Mouse (Mus musculus) embryonic stem cell, embryonic (primary cell): ENCODE data around the gene Osbpl9.

ENCODE experiments used
- CTCF ChIA-PET, 4 experiments: fragments of 300-600 bp in 2 of 4; fragments of 350-600 bp in 2 of 4; sonication (Branson Sonifier 250); formaldehyde crosslinking; loops; one replicate each; lab custom pipeline; 2022; ENCODE audit warnings: inconsistent platforms in 2 of 4; lab: Charles Lee
- POLR2A ChIA-PET, 4 experiments: fragments of 300-600 bp in 2 of 4; fragments of 350-600 bp in 2 of 4; sonication (Branson Sonifier 250); formaldehyde crosslinking; loops; one replicate each; lab custom pipeline; 2022; ENCODE audit warnings: antibody characterized with exemption in 4 of 4, inconsistent platforms in 1 of 4; lab: Charles Lee

The Osbpl9 gene

GRCm38 (mm10) chr4:109201582-109202424 lies at the start of gene Osbpl9:
TSS of gene Osbpl9 (minus strand) at chr4:109202272.
- ChIA-PET POLR2A (interaction anchor here in 3 of 4 experiments (0.5 to 2.0 kb wide), 30 partner anchors 8 to 463 kb away, joined by 3 to 14 read pairs (median 4); partner anchors contain the start of genes A730015C16Rik (in 1 of the 3), Kti12 (in 1 of the 3), Ttc39a (in 1 of the 3) and Txndc12 (in 1 of the 3)), CTCF (interaction anchor here in 2 of 4 experiments (0.6 to 0.8 kb wide), 4 partner anchors 16 to 422 kb away, joined by 5 to 8 read pairs (median 6); no protein-coding TSS in a partner anchor)

DNA sequence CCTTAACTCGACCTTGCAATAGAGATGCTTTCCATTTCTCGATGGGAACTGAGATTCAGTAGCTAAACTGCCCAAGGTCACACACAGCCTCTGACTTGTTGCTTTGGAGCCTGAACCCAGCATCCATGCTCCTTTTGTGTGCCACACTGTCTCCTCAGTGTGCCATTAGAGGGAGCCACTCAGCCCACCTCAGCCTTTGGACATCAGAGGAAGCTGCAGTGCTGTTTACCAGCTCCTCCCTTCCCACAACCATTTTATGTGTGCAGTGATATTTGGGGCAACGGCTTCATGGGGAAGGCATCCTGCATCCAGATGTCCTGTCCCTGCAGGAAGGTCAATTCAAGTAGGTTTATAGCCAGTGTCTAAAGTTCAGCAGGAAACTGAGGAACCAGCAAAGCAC lies 49.5 kb upstream of the Osbpl9 start:
- POLR2A ChIA-PET: interaction anchor here in 3 of 4 experiments (0.6 to 1.6 kb wide), 11 partner anchors 9 to 223 kb away, joined by 3 to 7 read pairs (median 4); partner anchors contain the start of gene Osbpl9 (in 1 of the 3)
- CTCF ChIA-PET: interaction anchor here (0.5 to 1.9 kb wide), 37 partner anchors 8 to 639 kb away, joined by 3 to 8 read pairs (median 3); partner anchors contain the start of genes Calr4 (in 1 of the 4) and Eps15 (in 1 of the 4)

GRCm38 (mm10) chr4:109245016-109245620 lies 43.0 kb upstream of the Osbpl9 start:
- ChIA-PET CTCF (no interaction called here), POLR2A (interaction anchor here in 2 of 4 experiments (0.6 to 1.3 kb wide), 3 partner anchors 10 to 34 kb away, joined by 3 read pairs; no protein-coding TSS in a partner anchor)

GRCm38 (mm10) chr4:109244506-109244905 lies 42.4 kb upstream of the Osbpl9 start:
- ChIA-PET CTCF (interaction anchor here in 1 of 4 experiments (1.0 kb wide), 1 partner anchor 186 kb away, joined by 3 read pairs; no protein-coding TSS in a partner anchor), POLR2A (interaction anchor here in 2 of 4 experiments (0.7 to 1.6 kb wide), 4 partner anchors 9 to 35 kb away, joined by 3 to 5 read pairs (median 3); no protein-coding TSS in a partner anchor)

GRCm38 (mm10) chr4:109241934-109242333 lies 39.9 kb upstream of the Osbpl9 start:
- ChIA-PET POLR2A (interaction anchor here in 2 of 4 experiments (0.6 to 1.2 kb wide), 5 partner anchors 11 to 1522 kb away, joined by 3 to 4 read pairs (median 3); no protein-coding TSS in a partner anchor), CTCF (interaction anchor here in 1 of 4 experiments (1.4 to 1.8 kb wide), 2 partner anchors 10 to 52 kb away, joined by 3 to 7 read pairs; no protein-coding TSS in a partner anchor)

DNA sequence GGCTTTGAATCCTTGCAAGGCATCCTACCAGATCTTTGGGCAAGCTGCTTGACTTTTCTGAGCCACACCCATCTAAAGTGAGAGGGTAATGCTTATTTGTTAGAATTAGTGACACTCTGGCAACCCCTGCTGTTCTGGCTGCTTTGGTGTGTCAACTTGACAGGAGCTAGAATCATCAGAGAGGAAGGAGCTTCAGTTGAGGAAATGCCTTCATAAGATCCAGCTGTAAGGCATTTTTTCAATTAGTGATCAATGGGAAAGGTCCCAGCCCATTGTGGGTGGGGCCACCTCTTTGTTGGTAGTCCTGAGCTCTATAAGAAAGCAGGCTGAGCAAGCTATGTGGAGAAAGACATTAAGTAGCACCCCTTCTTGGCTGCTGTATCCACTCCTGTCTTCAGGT lies 39.1 kb upstream of the Osbpl9 start:
- ChIA-PET POLR2A (interaction anchor here in 2 of 4 experiments (0.6 to 2.1 kb wide), 10 partner anchors 10 to 1522 kb away, joined by 3 to 7 read pairs (median 4); no protein-coding TSS in a partner anchor), CTCF (interaction anchor here in 3 of 4 experiments (1.4 to 1.8 kb wide), 4 partner anchors 10 to 51 kb away, joined by 3 to 7 read pairs (median 4); no protein-coding TSS in a partner anchor)

GRCm38 (mm10) chr4:109238428-109239268 lies 36.6 kb upstream of the Osbpl9 start:
- ChIA-PET CTCF (interaction anchor here in 2 of 4 experiments (0.5 to 0.7 kb wide), 2 partner anchors 13 to 1144 kb away, joined by 3 read pairs; no protein-coding TSS in a partner anchor), POLR2A (interaction anchor here in 2 of 4 experiments (0.6 to 1.3 kb wide), 3 partner anchors 11 to 69 kb away, joined by 3 to 6 read pairs (median 4); no protein-coding TSS in a partner anchor)

DNA sequence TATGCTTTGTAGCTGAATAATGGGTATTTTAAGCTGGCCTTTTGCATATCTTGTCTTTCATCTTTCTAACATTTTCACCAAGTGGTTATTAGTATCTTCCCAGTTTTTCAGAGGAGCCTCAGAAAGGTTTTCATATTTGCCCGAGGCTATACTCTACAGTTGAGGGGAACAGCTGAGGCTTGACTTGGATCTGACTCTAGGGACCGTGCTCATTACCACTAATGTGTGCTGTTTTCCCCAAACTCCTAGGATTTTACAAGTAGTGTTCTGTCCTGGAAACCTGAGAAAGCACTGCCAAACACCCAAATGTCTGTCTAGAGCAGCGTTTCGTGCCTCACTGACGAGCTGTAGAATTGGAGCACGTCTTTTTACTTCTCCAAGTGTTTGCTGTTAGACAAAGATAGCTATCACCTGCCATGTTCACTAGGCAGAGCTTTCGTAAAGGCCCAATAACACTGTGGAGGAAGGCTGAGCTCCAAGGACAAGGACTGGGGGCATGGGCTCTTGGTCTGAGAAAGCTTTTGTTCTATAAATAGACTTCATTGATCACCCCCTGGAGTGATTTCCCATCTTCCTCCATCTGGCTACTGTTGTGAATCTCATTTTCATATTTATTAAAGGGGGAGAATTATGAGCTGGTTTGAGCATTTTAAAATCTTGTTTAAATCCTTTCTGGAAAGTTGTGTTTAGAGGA lies 34.3 kb upstream of the Osbpl9 start:
- POLR2A ChIA-PET: interaction anchor here in 3 of 4 experiments (0.7 to 1.1 kb wide), 7 partner anchors 12 to 439 kb away, joined by 3 read pairs; no protein-coding TSS in a partner anchor
- CTCF ChIA-PET: interaction anchor here in 3 of 4 experiments (0.6 to 1.4 kb wide), 3 partner anchors 15 to 272 kb away, joined by 3 to 4 read pairs (median 4); no protein-coding TSS in a partner anchor

DNA sequence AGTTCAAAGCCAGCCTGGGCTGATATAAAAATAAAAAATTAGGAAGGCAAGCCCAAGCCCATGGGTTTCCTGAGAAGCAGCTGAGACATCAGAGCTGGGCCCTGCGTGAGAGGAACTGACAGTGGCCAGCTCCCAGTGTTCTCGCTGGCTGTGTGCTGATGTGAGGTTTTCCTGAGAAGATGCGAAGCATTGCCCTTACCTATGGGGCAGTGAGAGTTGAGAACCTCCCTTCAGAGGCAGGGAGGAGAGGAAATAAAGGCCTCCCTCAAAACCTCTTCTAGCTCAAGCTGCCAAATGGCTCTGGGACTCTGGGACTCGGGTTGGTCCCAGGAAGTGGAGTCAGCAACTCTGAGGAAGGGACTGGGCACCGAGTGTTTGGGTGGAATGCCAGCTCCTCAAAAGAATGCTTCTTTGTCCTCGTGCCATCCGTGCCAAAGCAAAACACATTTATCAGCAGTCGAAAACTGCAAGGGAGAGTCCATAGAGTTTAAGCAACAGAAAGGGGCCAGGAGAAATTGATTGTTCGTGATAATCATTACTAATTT lies 32.8 kb upstream of the Osbpl9 start:
- ChIA-PET CTCF (interaction anchor here in 1 of 4 experiments (1.0 kb wide), 1 partner anchor 17 kb away, joined by 3 read pairs; no protein-coding TSS in a partner anchor), POLR2A (interaction anchor here in 2 of 4 experiments (1.2 kb wide), 2 partner anchors 10 to 12 kb away, joined by 3 read pairs; no protein-coding TSS in a partner anchor)

DNA sequence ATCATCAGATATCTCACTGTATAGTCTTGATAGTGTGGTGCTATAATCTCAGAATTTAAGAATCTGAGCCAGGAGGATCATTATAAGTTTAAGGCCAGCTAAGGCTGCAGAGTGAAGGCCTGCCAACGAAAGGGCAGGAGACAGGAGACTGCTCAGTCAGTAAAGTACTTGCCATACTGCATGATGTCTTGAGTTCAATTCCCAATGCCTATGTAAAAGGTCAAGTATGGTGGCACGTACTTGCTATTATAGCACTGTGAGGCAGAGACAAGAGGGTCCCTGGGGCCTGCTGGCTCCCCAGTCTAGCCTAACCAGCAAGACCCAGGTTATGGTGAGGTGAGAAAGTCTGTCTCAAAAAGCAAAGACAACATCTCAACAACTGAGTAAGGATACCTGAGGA lies 32.1 kb upstream of the Osbpl9 start, which contains the start of gene Calr4:
Calr4 (plus strand) TSS at position 301 of the 400 bp plus-strand sequence.
- POLR2A ChIA-PET: interaction anchor here in 2 of 4 experiments (0.7 to 1.2 kb wide), 2 partner anchors 11 kb away, joined by 3 read pairs; no protein-coding TSS in a partner anchor
- CTCF ChIA-PET: interaction anchor here in 1 of 4 experiments (1.0 kb wide), 1 partner anchor 18 kb away, joined by 3 read pairs; no protein-coding TSS in a partner anchor

DNA sequence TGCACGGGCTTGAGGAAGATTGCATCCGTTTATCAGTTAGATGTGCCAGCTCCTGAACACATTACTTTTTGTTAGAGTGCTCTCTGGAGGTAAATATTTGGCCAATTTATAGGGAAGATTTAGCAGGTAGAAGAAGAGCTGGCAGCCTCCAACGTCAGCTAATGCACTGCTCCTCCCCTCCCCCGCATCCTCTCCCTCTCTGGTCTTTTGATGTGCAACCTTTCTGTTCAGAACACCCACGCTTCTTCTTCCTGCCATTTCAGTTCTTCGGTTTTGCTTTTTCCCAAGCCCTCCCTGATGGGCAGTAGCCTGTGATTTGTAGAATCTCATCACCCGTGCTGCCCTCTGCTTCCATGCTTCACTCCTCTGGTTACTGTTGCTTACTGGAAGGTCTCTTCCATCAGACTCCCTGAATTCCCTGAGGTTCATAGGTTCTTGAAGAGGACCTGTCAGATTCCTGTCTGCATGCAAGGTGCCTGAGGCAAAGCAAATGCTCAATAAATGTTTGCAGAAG lies 27.8 kb upstream of the Osbpl9 start:
- ChIA-PET CTCF (interaction anchor here in 1 of 4 experiments (1.4 kb wide), 1 partner anchor 22 kb away, joined by 3 read pairs; no protein-coding TSS in a partner anchor), POLR2A (interaction anchor here in 2 of 4 experiments (0.6 to 1.5 kb wide), 2 partner anchors 9 to 11 kb away, joined by 4 to 5 read pairs; no protein-coding TSS in a partner anchor)

DNA sequence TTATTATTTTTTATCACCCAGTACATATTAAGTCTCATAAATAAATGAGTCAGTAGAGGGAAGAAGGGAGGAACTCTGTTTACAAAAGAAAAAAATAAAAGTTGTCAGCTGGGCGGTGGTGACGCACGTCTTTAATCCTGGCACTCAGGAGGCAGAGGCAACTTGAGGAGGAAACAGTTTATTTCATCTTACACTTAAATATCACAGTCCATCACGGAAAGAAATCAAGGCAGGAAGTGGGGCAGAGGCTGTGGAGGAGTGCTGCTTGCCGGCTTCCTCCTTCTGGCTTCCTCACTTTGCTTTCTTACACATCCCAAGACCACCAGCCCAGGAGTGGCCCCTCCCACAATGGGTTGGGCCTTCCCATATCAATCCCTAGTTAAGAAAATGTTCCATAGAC lies 24.0 kb upstream of the Osbpl9 start:
- POLR2A ChIA-PET: interaction anchor here in 3 of 4 experiments (0.7 to 1.3 kb wide), 4 partner anchors 18 to 26 kb away, joined by 3 to 5 read pairs (median 4); no protein-coding TSS in a partner anchor
- CTCF ChIA-PET: no interaction called here

GRCm38 (mm10) chr4:109225606-109226005 lies 23.5 kb upstream of the Osbpl9 start:
- CTCF ChIA-PET: interaction anchor here in 1 of 4 experiments (0.9 kb wide), 1 partner anchor 18 kb away, joined by 3 read pairs; no protein-coding TSS in a partner anchor
- POLR2A ChIA-PET: interaction anchor here in 3 of 4 experiments (0.8 to 1.4 kb wide), 6 partner anchors 16 to 323 kb away, joined by 3 to 5 read pairs (median 4); partner anchors contain the start of gene Osbpl9 (in 1 of the 3)

DNA sequence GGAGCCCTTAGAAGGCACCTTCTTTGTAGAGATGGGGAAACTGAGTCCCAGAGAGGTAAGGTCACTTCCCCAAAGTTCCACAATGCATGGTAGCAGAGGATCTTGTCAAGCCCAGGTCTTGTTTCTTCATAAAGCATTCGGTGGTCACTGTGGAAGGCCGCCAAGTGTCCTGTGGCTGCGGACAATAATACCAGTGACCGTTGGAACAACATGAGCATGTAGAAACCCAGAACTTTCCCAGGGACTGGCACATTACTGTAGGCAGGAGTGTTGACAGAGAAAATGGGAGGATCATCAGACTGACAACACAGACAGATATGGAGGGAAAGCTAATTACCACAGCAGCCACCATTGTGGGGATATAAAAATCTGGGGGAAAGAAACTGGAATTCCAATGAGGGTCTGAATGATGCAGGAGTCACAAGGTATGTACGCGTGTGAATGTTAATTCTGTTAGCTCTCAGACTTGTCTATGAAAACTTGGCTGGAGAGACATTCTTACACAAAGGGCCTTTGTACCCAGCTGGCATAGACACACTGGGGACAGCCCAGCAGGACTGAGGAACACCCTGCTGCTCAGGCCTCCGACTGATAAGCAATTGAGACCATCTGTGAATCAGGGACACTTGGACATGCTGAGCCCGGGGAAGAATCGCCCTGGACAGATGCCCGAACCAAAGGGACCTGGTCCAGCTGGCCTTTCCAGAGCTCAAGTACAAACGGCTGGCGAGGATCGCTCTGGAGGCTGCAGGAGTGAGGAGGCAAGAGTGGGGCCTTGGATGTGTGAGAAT lies 22.9 kb upstream of the Osbpl9 start:
- ChIA-PET CTCF (interaction anchor here in 1 of 4 experiments (0.9 kb wide), 1 partner anchor 19 kb away, joined by 3 read pairs; no protein-coding TSS in a partner anchor), POLR2A (interaction anchor here in 3 of 4 experiments (0.8 to 2.0 kb wide), 8 partner anchors 14 to 322 kb away, joined by 3 to 6 read pairs (median 4); partner anchors contain the start of gene Osbpl9 (in 1 of the 3))
